Mouse (Mus musculus) liver, postnatal 0 days (tissue): ENCODE data around the gene Nexn. TPM values are rescaled to one million over a fixed set of nuclear protein-coding genes. Genes with fewer than 3 reads are reported as not detected.
"Not testable (repeated sequence)": the region's sequence is repeated elsewhere in the genome, so short reads cannot be mapped to it uniquely, and the experiment has no call there.

Experiments
- ATAC-seq: fragments of 200-750 bp; cut with Nextera tagmentation; 2 replicates; pipeline ENCODE4 v1.8.0; 2017; ENCODE audit warnings: mild to moderate bottlenecking, moderate library complexity
- DNase-seq: peaks from one replicate; pipeline ENCODE4 v3.0.0-alpha.2; 2016
- H3K27ac ChIP-seq: fragments of 300-500 bp; sonication (generic); 2 replicates; pipeline ENCODE4 v1.5.1; 2014; ENCODE audit warnings: antibody characterized with exemption, moderate library complexity, mild to moderate bottlenecking, low read depth
- H3K27me3 ChIP-seq: fragments of 300-500 bp; sonication (generic); 2 replicates; pipeline ENCODE4 v1.6.1; 2014; ENCODE audit warnings: low read length, control low read depth, mixed read lengths; ENCODE audit not compliant: insufficient read depth
- H3K36me3 ChIP-seq: fragments of 300-500 bp; sonication (generic); replicated peaks from 2 replicates; pipeline ENCODE4 v1.6.1; 2014; ENCODE audit warnings: mild to moderate bottlenecking, control low read depth, low read length, moderate library complexity, mixed read lengths; ENCODE audit not compliant: insufficient read depth
- H3K4me1 ChIP-seq: fragments of 300-500 bp; sonication (generic); 2 replicates; pipeline ENCODE4 v1.6.1; 2014; ENCODE audit warnings: antibody characterized with exemption, mild to moderate bottlenecking, control low read depth; ENCODE audit not compliant: insufficient read depth
- H3K4me2 ChIP-seq: fragments of 300-500 bp; sonication (generic); 2 replicates; pipeline ENCODE4 v1.6.1; 2014; ENCODE audit warnings: low read depth, mild to moderate bottlenecking, low read length, moderate library complexity, mixed read lengths
- H3K4me3 ChIP-seq: fragments of 300-500 bp; sonication (generic); 2 replicates; pipeline ENCODE4 v1.5.1; 2014; ENCODE audit warnings: low read depth, low read length
- H3K9ac ChIP-seq: fragments of 300-500 bp; sonication (generic); replicated peaks from 2 replicates; pipeline ENCODE4 v1.6.1; 2014; ENCODE audit warnings: mild to moderate bottlenecking, moderate library complexity
- H3K9me3 ChIP-seq: fragments of 300-500 bp; sonication (generic); 2 replicates; pipeline ENCODE4 v1.6.1; 2016; ENCODE audit warnings: mild to moderate bottlenecking, control low read depth, low read length, mixed read lengths
- CTCF ChIP-seq: sonication (generic); IDR thresholded peaks from 2 replicates; pipeline ENCODE4 v1.5.1; 2016; ENCODE audit warnings: antibody characterized with exemption, low read depth
- EP300 ChIP-seq: IDR thresholded peaks from 2 replicates; pipeline ENCODE4 v1.6.1; 2016; ENCODE audit warnings: antibody characterized with exemption, low read depth, mild to moderate bottlenecking
- WGBS: fragments of 180-500 bp; shearing (Covaris S2); extraction: QIAGEN DNeasy Blood & Tissue Kit; methylation state at CpG from one replicate; pipeline ENCODE4 v1.1.7; 2014; ENCODE audit not compliant: insufficient replicate concordance; 5-methylcytosine and 5-hydroxymethylcytosine counted together
- polyA plus RNA-seq: library from polyadenylated mRNA; unstranded; fragments of >200 nt; fragmentation: Nextera tagmentation; extraction: Ambion mirVana; gene quantifications from 2 replicates; pipeline ENCODE4 v1.2.1, GENCODE M21; 2015

Nexn gene
- polyA plus RNA-seq, 1 experiment from 2014 or later, result 1.1 TPM

GRCm38 (mm10) chr3:152201651-152202050 lies 64.5 kb downstream of the Nexn start:
- Histone ChIP-seq H3K27ac (peak overlapping the region; percentile 85), H3K9me3 (no peaks in the 10 kb centered on the region), H3K27me3 (no peaks in the 10 kb centered on the region), H3K4me1 (peaks cover 6% of the 10 kb centered on the region; the same call in 1 of the 2 replicates), H3K4me2 (0 out of 2 replicates have a peak overlapping the region, but pooled peaks have one; percentile 1), H3K4me3 (no peak overlapping the region), H3K9ac (no peak overlapping the region), H3K36me3 (no peaks in the 10 kb centered on the region)
- DNase-seq (peak; percentile 16), ATAC-seq (peak; percentile 52)
- 63% methylated on average over 2 of the region's 2 CpGs for WGBS
- TF ChIP-seq EP300, result no peak
- TF ChIP-seq CTCF, result no peak

- 78% methylated on average over 3 of the region's 3 CpGs for WGBS
- ATAC-seq, result peak; percentile 86
- Histone ChIP-seq H3K4me2 (0 out of 2 replicates have a peak overlapping the region, but pooled peaks have one; percentile 1), H3K4me3 (no peak overlapping the region), H3K9ac (no peak overlapping the region), H3K27ac (peak overlapping the region; percentile 85), H3K27me3 (no peaks in the 10 kb centered on the region), H3K4me1 (peaks cover 6% of the 10 kb centered on the region; the same call in 1 of the 2 replicates), H3K36me3 (no peaks in the 10 kb centered on the region), H3K9me3 (no peaks in the 10 kb centered on the region)
- TF ChIP-seq CTCF, result no peak
- no peak for TF ChIP-seq EP300
- DNase-seq, result no peak
These were observed 65.0 kb downstream of the Nexn start for GRCm38 (mm10) chr3:152201181-152201580.

GRCm38 (mm10) chr3:152199125-152199524 lies 67.0 kb downstream of the Nexn start:
- no peaks in the 10 kb centered on the region for H3K27me3 ChIP-seq
- no peaks in the 10 kb centered on the region for H3K9me3 ChIP-seq
- no peak for ATAC-seq
- DNase-seq, result no peak
- peaks cover 6% of the 10 kb centered on the region; the same call in 1 of the 2 replicates for H3K4me1 ChIP-seq
- H3K4me3 ChIP-seq, result no peak overlapping the region
- H3K4me2 ChIP-seq, result peak overlapping the region; percentile 38; the same call in 1 of the 2 replicates
- no peak overlapping the region for H3K9ac ChIP-seq
- no peaks in the 10 kb centered on the region for H3K36me3 ChIP-seq
- no peak overlapping the region for H3K27ac ChIP-seq
- TF ChIP-seq CTCF (no peak), EP300 (no peak)
- 66% methylated on average over 3 of the region's 3 CpGs for WGBS

GRCm38 (mm10) chr3:152197246-152197645 lies 68.9 kb downstream of the Nexn start:
- H3K9ac ChIP-seq, H3K4me1 ChIP-seq, H3K9me3 ChIP-seq, H3K27me3 ChIP-seq, H3K36me3 ChIP-seq: not testable (repeated sequence)
- DNase-seq (peak; percentile 35), ATAC-seq (peak; percentile 69)
- Histone ChIP-seq H3K4me3 (peak overlapping the region; percentile 26), H3K4me2 (peak overlapping the region; percentile 51), H3K27ac (peak overlapping the region; percentile 85)
- TF ChIP-seq EP300, result 0 out of 2 replicates have a peak, but pooled peaks have one; percentile 6
- 44% methylated on average over 2 of the region's 2 CpGs for WGBS

GRCm38 (mm10) chr3:152193635-152194097 lies 72.5 kb downstream of the Nexn start:
- Histone ChIP-seq H3K27ac (peak overlapping the region; percentile 98), H3K4me1 (peaks cover 19% of the 10 kb centered on the region), H3K9ac (peak overlapping the region; percentile 84), H3K9me3 (no peaks in the 10 kb centered on the region), H3K4me2 (peak overlapping the region; percentile 67), H3K36me3 (no peaks in the 10 kb centered on the region), H3K4me3 (peak overlapping the region; percentile 72), H3K27me3 (no peaks in the 10 kb centered on the region)
- 1% methylated on average over 17 of the region's 17 CpGs for WGBS
- peak; percentile 94 for ATAC-seq
- peak; percentile 88 for DNase-seq
- TF ChIP-seq EP300 (peak; percentile 77), CTCF (peak; percentile 29; the same call in 1 of the 2 replicates)

GRCm38 (mm10) chr3:152193177-152193576 lies 73.0 kb downstream of the Nexn start:
- no peaks in the 10 kb centered on the region for H3K27me3 ChIP-seq
- H3K4me1 ChIP-seq, result peaks cover 20% of the 10 kb centered on the region
- 1% methylated on average over 7 of the region's 7 CpGs for WGBS
- DNase-seq (no peak), ATAC-seq (no peak)
- H3K36me3 ChIP-seq, result no peaks in the 10 kb centered on the region
- TF ChIP-seq EP300 (no peak), CTCF (no peak)
- peak overlapping the region; percentile 84 for H3K9ac ChIP-seq
- H3K4me2 ChIP-seq, result peak overlapping the region; percentile 67
- peak overlapping the region; percentile 98 for H3K27ac ChIP-seq
- H3K9me3 ChIP-seq, result no peaks in the 10 kb centered on the region
- peak overlapping the region; percentile 72 for H3K4me3 ChIP-seq
